Mouse (Mus musculus): Measurements from ENCODE around the gene Rnf213. TPM values are rescaled to one million over a fixed set of nuclear protein-coding genes. Genes with fewer than 3 reads are reported as not detected.

The Rnf213 gene
- polyA plus RNA-seq (2012; rRNA removed) = 2.3 and 2.8 TPM in 2 replicates

- TF ChIP-seq POLR2A (IDR thresholded peaks at IDR 0.05; ENCODE audit: borderline replicate concordance, extremely low read depth, insufficient read depth, insufficient read length, poor library complexity, severe bottlenecking) (no peak), CTCF (IDR thresholded peaks at IDR 0.05; ENCODE audit: borderline replicate concordance, extremely low read depth, insufficient read depth, insufficient read length) (peak; percentile 39; the same call in 1 of the 2 replicates)
- DNase-seq (ENCODE audit: low read depth) = peak; percentile 52
Measured at GRCm38 (mm10) chr11:119392800-119393482, at the start of gene Rnf213. Gene Rnf213, plus strand, starts transcription at chr11:119393100.

- no peak for TF ChIP-seq POLR2A (IDR thresholded peaks at IDR 0.05; ENCODE audit: borderline replicate concordance, extremely low read depth, insufficient read depth, insufficient read length, poor library complexity, severe bottlenecking)
- no peak for TF ChIP-seq CTCF (IDR thresholded peaks at IDR 0.05; ENCODE audit: borderline replicate concordance, extremely low read depth, insufficient read depth, insufficient read length)
- no peak for DNase-seq (ENCODE audit: low read depth)
Measured at GRCm38 (mm10) chr11:119344178-119344577, 48.7 kb upstream of the Rnf213 start.

- DNase-seq (ENCODE audit: low read depth) = no peak
- TF ChIP-seq CTCF (IDR thresholded peaks at IDR 0.05; ENCODE audit: borderline replicate concordance, extremely low read depth, insufficient read depth, insufficient read length) (no peak), POLR2A (IDR thresholded peaks at IDR 0.05; ENCODE audit: borderline replicate concordance, extremely low read depth, insufficient read depth, insufficient read length, poor library complexity, severe bottlenecking) (no peak)
Measured at GRCm38 (mm10) chr11:119344865-119345264, 48.0 kb upstream of the Rnf213 start.

GRCm38 (mm10) chr11:119347125-119347524 is 45.8 kb upstream of the Rnf213 start:
- TF ChIP-seq CTCF (IDR thresholded peaks at IDR 0.05; ENCODE audit: borderline replicate concordance, extremely low read depth, insufficient read depth, insufficient read length) = no peak
- no peak for TF ChIP-seq POLR2A (IDR thresholded peaks at IDR 0.05; ENCODE audit: borderline replicate concordance, extremely low read depth, insufficient read depth, insufficient read length, poor library complexity, severe bottlenecking)
- DNase-seq (ENCODE audit: low read depth) = no peak

GRCm38 (mm10) chr11:119352113-119352512 is 40.8 kb upstream of the Rnf213 start:
- TF ChIP-seq POLR2A (IDR thresholded peaks at IDR 0.05; ENCODE audit: borderline replicate concordance, extremely low read depth, insufficient read depth, insufficient read length, poor library complexity, severe bottlenecking) (no peak), CTCF (IDR thresholded peaks at IDR 0.05; ENCODE audit: borderline replicate concordance, extremely low read depth, insufficient read depth, insufficient read length) (no peak)
- DNase-seq (ENCODE audit: low read depth) = no peak

- TF ChIP-seq CTCF (IDR thresholded peaks at IDR 0.05; ENCODE audit: borderline replicate concordance, extremely low read depth, insufficient read depth, insufficient read length) (no peak), POLR2A (IDR thresholded peaks at IDR 0.05; ENCODE audit: borderline replicate concordance, extremely low read depth, insufficient read depth, insufficient read length, poor library complexity, severe bottlenecking) (no peak)
- no peak for DNase-seq (ENCODE audit: low read depth)
Measured at GRCm38 (mm10) chr11:119353946-119354345, 39.0 kb upstream of the Rnf213 start.

GRCm38 (mm10) chr11:119354798-119355442 is 38.0 kb upstream of the Rnf213 start:
- no peak for TF ChIP-seq CTCF (IDR thresholded peaks at IDR 0.05; ENCODE audit: borderline replicate concordance, extremely low read depth, insufficient read depth, insufficient read length)
- TF ChIP-seq POLR2A (IDR thresholded peaks at IDR 0.05; ENCODE audit: borderline replicate concordance, extremely low read depth, insufficient read depth, insufficient read length, poor library complexity, severe bottlenecking) = no peak
- peak; percentile 9 for DNase-seq (ENCODE audit: low read depth)

- TF ChIP-seq POLR2A (IDR thresholded peaks at IDR 0.05; ENCODE audit: borderline replicate concordance, extremely low read depth, insufficient read depth, insufficient read length, poor library complexity, severe bottlenecking) (no peak), CTCF (IDR thresholded peaks at IDR 0.05; ENCODE audit: borderline replicate concordance, extremely low read depth, insufficient read depth, insufficient read length) (no peak)
Measured at GRCm38 (mm10) chr11:119355443-119356385, 37.2 kb upstream of the Rnf213 start, which contains the start of the genes Sgsh and Slc26a11. Gene Sgsh, minus strand, starts transcription at chr11:119355536. Gene Slc26a11, plus strand, starts transcription at chr11:119355557.

GRCm38 (mm10) chr11:119359089-119359488 is 33.8 kb upstream of the Rnf213 start:
- no peak for DNase-seq (ENCODE audit: low read depth)
- TF ChIP-seq CTCF (IDR thresholded peaks at IDR 0.05; ENCODE audit: borderline replicate concordance, extremely low read depth, insufficient read depth, insufficient read length) (no peak), POLR2A (IDR thresholded peaks at IDR 0.05; ENCODE audit: borderline replicate concordance, extremely low read depth, insufficient read depth, insufficient read length, poor library complexity, severe bottlenecking) (no peak)

More at GRCm38 (mm10) chr11:119355443-119356385, 37.2 kb upstream of the Rnf213 start, which contains the start of the genes Sgsh and Slc26a11:
- DNase-seq (ENCODE audit: low read depth) = peak; percentile 84

GRCm38 (mm10) chr11:119362769-119363533 is 29.9 kb upstream of the Rnf213 start:
- DNase-seq (ENCODE audit: low read depth) = peak; percentile 51
- TF ChIP-seq POLR2A (IDR thresholded peaks at IDR 0.05; ENCODE audit: borderline replicate concordance, extremely low read depth, insufficient read depth, insufficient read length, poor library complexity, severe bottlenecking) (no peak), CTCF (IDR thresholded peaks at IDR 0.05; ENCODE audit: borderline replicate concordance, extremely low read depth, insufficient read depth, insufficient read length) (no peak)
